Mouse (Mus musculus): ENCODE results near the gene Ezh1. TPM values are rescaled to one million over a fixed set of nuclear protein-coding genes. Genes with fewer than 3 reads are reported as not detected.

Gene Ezh1
- polyA plus RNA-seq, 1 experiment, result 44.8 TPM

DNA sequence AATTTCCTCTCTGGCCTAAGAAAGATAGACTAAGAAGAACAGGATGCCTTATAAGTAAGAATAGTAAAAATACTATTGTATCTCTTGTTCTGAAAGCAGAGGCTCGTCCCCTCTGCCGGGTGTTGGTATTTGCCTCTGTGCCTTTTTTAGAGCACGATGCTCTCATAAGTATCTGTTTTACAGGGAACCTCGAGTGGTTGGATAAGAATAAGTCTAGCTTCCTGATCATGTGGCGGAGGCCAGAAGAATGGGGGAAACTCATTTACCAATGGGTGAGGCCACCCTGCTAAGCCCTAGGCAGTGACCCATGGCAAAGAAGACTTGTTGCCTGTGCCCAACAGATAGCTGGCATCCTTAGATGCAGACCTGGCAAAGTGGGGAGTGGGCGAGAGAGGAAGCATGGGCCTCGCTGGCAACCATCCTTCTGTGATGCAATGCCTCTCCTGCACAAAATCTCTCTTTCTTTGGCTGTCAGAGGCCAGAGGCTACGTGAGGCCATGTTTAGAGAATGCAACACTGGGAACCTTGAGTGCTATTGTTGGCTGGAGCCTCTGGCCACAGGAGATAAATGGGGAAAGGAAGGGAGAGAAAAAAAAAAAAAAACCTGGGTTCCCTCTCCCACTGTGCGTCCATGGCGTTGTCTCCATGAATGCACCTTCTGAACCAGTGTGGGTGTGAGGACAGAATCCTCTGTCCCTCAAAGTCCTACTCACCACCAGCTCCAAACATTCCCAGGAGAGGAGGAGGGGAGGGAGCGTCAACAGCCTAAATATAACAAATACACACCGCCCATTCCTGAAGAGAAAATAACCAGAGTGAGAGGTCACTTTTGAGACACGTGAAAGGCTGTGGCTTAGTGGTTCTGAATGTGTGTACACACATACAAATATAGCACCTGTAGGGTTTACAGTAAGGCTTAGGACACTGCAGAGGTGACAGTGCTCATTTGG is 29.8 kb upstream of the Ezh1 start:
- H3K36me3 ChIP-seq (ENCODE audit: control insufficient read depth, insufficient read depth, low read length), result no peaks in the 10 kb centered on the region
- H3K4me1 ChIP-seq (ENCODE audit: control insufficient read depth, insufficient read depth, low read length), result peaks cover 10% of the 10 kb centered on the region; the same call in 1 of the 2 replicates
- H3K4me3 ChIP-seq (ENCODE audit: insufficient read depth, low read depth, low read length), result no peak overlapping the region
- TF ChIP-seq CTCF (conservative IDR thresholded peaks at IDR 0.05; ENCODE audit: insufficient read depth, insufficient read length, low read depth, low read length), result no peak
- no peak for TF ChIP-seq POLR2A (IDR thresholded peaks at IDR 0.05; ENCODE audit: low read depth, low read length)
- no peak overlapping the region for H3K27ac ChIP-seq (ENCODE audit: insufficient read depth, low read depth, low read length)
- WGBS, result 84% methylated on average over 13 of the region's 13 CpGs
- no peaks in the 10 kb centered on the region for H3K27me3 ChIP-seq (replicated peaks; ENCODE audit: control insufficient read depth, insufficient read depth, low read length)
- DNase-seq, result no peak

DNA sequence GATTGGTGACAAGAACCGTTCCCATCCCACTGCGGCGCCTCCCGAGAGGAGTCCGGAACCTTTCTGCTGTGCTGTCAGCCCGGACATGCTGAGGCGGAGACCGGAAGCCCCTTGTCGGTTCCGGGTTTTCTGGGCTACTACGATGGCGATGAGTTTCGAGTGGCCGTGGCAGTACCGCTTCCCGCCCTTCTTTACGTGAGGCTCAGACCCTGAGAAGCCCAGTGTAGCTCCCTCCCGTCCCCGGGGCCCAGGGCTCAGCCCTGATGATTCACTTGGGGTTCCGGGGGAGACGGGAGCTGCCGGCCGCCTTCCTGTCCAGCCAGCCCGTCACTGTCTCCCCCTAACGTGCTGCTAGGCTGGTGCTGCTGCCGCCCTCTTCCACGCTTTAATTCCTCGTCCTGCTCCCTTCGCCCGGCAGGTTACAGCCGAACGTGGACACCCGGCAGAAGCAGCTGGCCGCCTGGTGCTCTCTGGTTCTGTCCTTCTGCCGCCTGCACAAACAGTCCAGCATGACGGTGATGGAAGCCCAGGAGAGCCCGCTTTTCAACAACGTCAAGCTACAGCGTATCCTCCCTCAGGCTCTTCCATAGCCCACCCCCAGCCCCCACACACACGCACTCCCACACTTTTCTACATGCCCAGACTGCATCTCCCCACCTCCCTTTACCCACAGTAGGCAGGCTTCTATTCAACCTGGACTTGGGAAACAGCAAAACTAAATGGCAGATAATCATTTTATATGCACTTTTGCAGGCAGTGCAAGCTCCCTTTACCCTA is 27.5 kb upstream of the Ezh1 start, which contains the start of gene Vps25:
TSS of gene Vps25 (plus strand) at position 95 of the 777 bp plus-strand sequence.
- Histone ChIP-seq H3K27ac (ENCODE audit: insufficient read depth, low read depth, low read length) (peak within 1 kb of the TSS; percentile 94), H3K4me1 (ENCODE audit: control insufficient read depth, insufficient read depth, low read length) (peaks cover 5% of the 10 kb centered on the region; the same call in 1 of the 2 replicates), H3K4me3 (ENCODE audit: insufficient read depth, low read depth, low read length) (peak within 1 kb of the TSS; percentile 95), H3K36me3 (ENCODE audit: control insufficient read depth, insufficient read depth, low read length) (no peaks in the 10 kb centered on the region), H3K27me3 (replicated peaks; ENCODE audit: control insufficient read depth, insufficient read depth, low read length) (no peaks in the 10 kb centered on the region)
- TF ChIP-seq CTCF (conservative IDR thresholded peaks at IDR 0.05; ENCODE audit: insufficient read depth, insufficient read length, low read depth, low read length) (no peak), POLR2A (IDR thresholded peaks at IDR 0.05; ENCODE audit: low read depth, low read length) (peak; percentile 78)
- under 1% methylated on average over 40 of the region's 40 CpGs for WGBS
- peak; percentile 91 for DNase-seq

DNA sequence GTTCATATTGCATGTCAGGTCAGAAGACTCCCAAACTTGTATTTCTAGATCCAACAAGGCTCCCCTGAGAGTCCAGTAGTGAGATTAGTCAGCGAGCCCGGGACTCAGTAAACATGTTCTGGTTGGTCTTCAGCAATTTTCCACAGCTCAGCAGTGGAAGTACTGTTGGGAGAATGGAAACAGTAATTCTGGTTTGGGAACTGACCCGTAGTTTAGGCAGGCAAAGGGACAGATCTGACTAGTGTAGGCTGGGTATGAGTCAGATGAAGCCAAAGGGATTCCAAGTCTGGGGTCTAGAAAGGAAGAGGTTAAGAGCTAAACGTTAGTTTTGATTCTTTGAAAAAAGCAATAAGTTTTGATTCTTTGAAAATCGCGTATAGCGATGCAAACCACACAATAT is 26.7 kb upstream of the Ezh1 start:
- H3K27ac ChIP-seq (ENCODE audit: insufficient read depth, low read depth, low read length), result peak overlapping the region; percentile 94
- peaks cover 4% of the 10 kb centered on the region; the same call in 1 of the 2 replicates for H3K4me1 ChIP-seq (ENCODE audit: control insufficient read depth, insufficient read depth, low read length)
- H3K27me3 ChIP-seq (replicated peaks; ENCODE audit: control insufficient read depth, insufficient read depth, low read length), result no peaks in the 10 kb centered on the region
- H3K36me3 ChIP-seq (ENCODE audit: control insufficient read depth, insufficient read depth, low read length), result no peaks in the 10 kb centered on the region
- TF ChIP-seq POLR2A (IDR thresholded peaks at IDR 0.05; ENCODE audit: low read depth, low read length) (no peak), CTCF (conservative IDR thresholded peaks at IDR 0.05; ENCODE audit: insufficient read depth, insufficient read length, low read depth, low read length) (no peak)
- WGBS, result 3% methylated on average over 7 of the region's 7 CpGs
- H3K4me3 ChIP-seq (ENCODE audit: insufficient read depth, low read depth, low read length), result peak overlapping the region; percentile 95
- DNase-seq, result no peak

DNA sequence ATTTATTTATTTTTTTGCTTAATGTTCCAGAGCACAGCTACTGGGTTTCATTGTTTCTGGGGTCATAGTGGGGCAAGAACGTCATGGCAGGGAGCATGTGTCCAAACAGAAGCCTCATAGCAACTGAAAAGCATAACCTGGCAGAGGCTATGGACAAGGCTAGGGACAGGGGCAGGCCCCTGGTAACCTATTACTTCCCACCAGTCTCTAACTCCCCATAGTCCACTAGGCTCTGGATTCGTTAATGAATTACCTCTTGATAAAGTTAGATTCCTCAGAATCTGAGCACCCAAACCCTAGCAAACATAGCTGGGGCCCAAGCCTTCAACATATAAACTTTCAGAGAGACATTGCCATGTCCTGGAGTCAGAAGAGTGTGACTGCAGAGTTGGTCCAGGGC is 24.8 kb upstream of the Ezh1 start:
- Histone ChIP-seq H3K4me1 (ENCODE audit: control insufficient read depth, insufficient read depth, low read length) (peaks cover 7% of the 10 kb centered on the region; the same call in 1 of the 2 replicates), H3K4me3 (ENCODE audit: insufficient read depth, low read depth, low read length) (no peak overlapping the region), H3K36me3 (ENCODE audit: control insufficient read depth, insufficient read depth, low read length) (no peaks in the 10 kb centered on the region), H3K27me3 (replicated peaks; ENCODE audit: control insufficient read depth, insufficient read depth, low read length) (no peaks in the 10 kb centered on the region), H3K27ac (ENCODE audit: insufficient read depth, low read depth, low read length) (no peak overlapping the region)
- TF ChIP-seq POLR2A (IDR thresholded peaks at IDR 0.05; ENCODE audit: low read depth, low read length) (no peak), CTCF (conservative IDR thresholded peaks at IDR 0.05; ENCODE audit: insufficient read depth, insufficient read length, low read depth, low read length) (no peak)
- peak; percentile 69 for DNase-seq
- 38% methylated on average over 2 of the region's 2 CpGs for WGBS

DNA sequence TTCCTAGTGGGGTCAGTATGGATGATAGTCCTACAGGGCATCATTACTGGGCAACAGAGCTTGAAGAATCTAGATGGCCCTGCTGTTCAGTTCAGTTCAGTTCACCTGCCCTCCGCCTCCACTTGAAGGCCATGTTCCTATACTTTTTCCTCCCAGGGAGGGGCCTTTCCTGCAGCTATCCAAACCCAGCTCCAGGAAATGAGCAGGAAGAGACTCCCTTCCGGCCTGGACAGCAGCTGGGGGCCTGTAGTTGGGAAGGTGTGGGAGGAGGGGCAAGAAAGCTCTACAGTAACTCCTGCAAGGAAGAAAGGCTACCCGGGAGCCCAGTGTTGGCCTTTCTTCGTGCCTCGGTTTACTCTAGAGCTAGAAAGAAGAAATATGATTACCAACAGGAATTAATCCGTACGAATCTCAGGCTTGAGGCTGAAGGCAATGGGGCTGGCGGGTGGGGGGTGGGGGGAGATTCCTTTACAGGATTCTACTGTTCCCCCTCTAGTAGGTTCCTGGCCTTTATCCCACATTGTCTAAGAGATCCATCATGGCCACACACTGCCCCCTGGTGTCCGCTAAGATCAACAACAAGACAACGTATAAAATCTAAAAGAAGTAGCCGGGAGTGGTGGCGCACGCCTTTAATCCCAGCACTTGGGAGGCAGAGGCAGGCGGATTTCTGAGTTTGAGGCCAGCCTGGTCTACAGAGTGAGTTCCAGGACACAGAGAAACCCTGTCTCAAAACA is 22.2 kb upstream of the Ezh1 start:
- no peaks in the 10 kb centered on the region for H3K36me3 ChIP-seq (ENCODE audit: control insufficient read depth, insufficient read depth, low read length)
- TF ChIP-seq POLR2A (IDR thresholded peaks at IDR 0.05; ENCODE audit: low read depth, low read length), result no peak
- TF ChIP-seq CTCF (conservative IDR thresholded peaks at IDR 0.05; ENCODE audit: insufficient read depth, insufficient read length, low read depth, low read length), result peak; percentile 74
- peaks cover 16% of the 10 kb centered on the region; the same call in 1 of the 2 replicates for H3K4me1 ChIP-seq (ENCODE audit: control insufficient read depth, insufficient read depth, low read length)
- H3K27ac ChIP-seq (ENCODE audit: insufficient read depth, low read depth, low read length), result peak overlapping the region; percentile 39
- DNase-seq, result peak; percentile 86
- no peak overlapping the region for H3K4me3 ChIP-seq (ENCODE audit: insufficient read depth, low read depth, low read length)
- WGBS, result 26% methylated on average over 14 of the region's 14 CpGs
- H3K27me3 ChIP-seq (replicated peaks; ENCODE audit: control insufficient read depth, insufficient read depth, low read length), result no peaks in the 10 kb centered on the region

DNA sequence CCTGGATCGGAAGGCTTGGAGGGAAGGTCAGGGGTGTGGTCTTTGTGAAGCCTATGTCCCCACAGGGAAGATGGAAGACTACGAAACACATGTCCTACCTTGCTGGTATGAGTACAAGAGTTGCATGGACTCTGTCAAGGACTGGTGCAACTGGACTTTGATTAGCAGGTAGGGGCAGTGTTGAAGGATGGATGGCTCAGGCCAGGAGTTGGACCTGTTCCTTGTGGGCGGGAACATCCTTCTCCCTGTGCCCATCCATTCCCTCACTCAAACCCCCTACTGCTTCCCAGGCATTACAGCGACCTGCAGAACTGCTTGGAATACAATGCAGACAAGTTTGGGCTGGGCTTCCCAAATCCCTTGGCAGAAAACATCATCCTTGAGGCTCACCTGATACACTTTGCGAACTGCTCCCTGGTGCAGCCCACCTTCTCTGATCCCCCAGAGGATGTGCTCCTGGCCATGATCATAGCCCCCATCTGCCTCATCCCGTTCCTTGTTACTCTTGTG is 21.3 kb upstream of the Ezh1 start:
- DNase-seq, result peak; percentile 84
- Histone ChIP-seq H3K4me3 (ENCODE audit: insufficient read depth, low read depth, low read length) (peak overlapping the region; percentile 55), H3K36me3 (ENCODE audit: control insufficient read depth, insufficient read depth, low read length) (no peaks in the 10 kb centered on the region), H3K27me3 (replicated peaks; ENCODE audit: control insufficient read depth, insufficient read depth, low read length) (no peaks in the 10 kb centered on the region), H3K27ac (ENCODE audit: insufficient read depth, low read depth, low read length) (peak overlapping the region; percentile 39), H3K4me1 (ENCODE audit: control insufficient read depth, insufficient read depth, low read length) (peaks cover 16% of the 10 kb centered on the region; the same call in 1 of the 2 replicates)
- TF ChIP-seq CTCF (conservative IDR thresholded peaks at IDR 0.05; ENCODE audit: insufficient read depth, insufficient read length, low read depth, low read length) (no peak), POLR2A (IDR thresholded peaks at IDR 0.05; ENCODE audit: low read depth, low read length) (no peak)
- WGBS, result 65% methylated on average over 6 of the region's 6 CpGs
